Mouse (Mus musculus): Measurements from ENCODE around the gene Dcbld1. TPM values are rescaled to one million over a fixed set of nuclear protein-coding genes. Genes with fewer than 3 reads are reported as not detected.

The Dcbld1 gene
- 9.9 and 17.0 TPM in 2 replicates for polyA plus RNA-seq (2016; fragmentation: Nextera tagmentation; extraction: Ambion mirVana)

DNA sequence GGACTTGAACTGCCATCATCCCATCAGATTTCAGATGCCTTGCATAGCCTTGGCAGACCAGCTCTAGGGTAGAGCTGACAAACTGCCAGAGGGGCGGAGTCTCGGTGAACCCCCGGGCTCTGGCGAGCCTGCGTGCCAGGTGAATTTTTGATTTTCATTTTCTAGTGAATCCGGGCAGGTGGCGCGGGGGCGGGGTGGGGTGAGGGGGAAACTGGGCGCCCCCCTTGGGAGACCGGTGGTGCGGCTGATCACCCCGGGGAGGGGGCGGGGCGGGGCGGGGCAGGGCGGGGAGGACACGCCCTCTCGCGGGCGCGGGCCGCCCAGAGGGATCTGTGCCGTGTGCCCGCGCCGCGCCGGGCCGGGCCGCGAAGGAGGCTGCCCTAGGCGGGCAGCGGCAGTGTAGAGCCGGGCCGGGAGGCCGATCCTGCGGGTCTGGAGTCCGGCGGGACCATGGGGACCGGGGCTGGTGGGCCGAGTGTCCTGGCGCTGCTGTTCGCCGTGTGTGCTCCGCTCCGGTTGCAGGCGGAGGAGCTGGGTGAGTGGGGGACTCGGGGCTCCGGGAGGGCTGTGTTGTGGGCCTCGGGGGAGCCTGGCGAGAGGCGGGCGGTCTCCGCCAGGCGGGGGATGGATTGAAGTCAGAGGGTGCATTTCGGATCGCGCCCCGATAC is at the start of gene Dcbld1:
Gene Dcbld1, plus strand, starts transcription at position 319 of the 668 bp plus-strand sequence.
- no peaks in the 10 kb centered on the region for H3K9me3 ChIP-seq
- no peaks in the 10 kb centered on the region for H3K36me3 ChIP-seq
- peaks cover 9% of the 10 kb centered on the region for H3K4me1 ChIP-seq
- under 1% methylated on average over 49 of the region's 60 CpGs for WGBS
- peak within 1 kb of the TSS; percentile 91 for H3K27ac ChIP-seq
- DNase-seq (ENCODE audit: low spot score), result peak; percentile 77
- H3K4me3 ChIP-seq, result peak within 1 kb of the TSS; percentile 81
- no peaks in the 10 kb centered on the region for H3K27me3 ChIP-seq (ENCODE audit: insufficient read depth, poor library complexity, severe bottlenecking)

DNA sequence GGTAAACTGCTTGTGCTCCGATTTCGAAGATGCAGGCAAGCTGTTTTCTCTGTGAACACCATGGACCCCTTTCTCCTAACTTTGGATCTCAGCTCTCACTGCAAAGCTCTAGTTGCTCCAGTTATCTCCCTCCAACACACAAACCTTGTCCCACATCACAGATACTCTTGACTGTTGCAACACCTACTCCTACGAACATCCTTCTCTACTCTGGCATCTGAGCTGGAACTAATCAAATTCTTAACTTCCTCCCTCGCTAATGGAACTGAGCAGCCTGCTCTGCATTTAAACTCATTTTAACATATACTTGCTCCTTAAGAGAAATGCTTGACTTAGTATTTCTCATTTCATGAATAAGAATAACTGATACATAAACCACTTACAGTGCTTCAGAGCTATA is 47.5 kb upstream of the Dcbld1 start:
- 75% methylated on average over 4 of the region's 4 CpGs for WGBS
- H3K9me3 ChIP-seq, result no peaks in the 10 kb centered on the region
- no peak overlapping the region for H3K27ac ChIP-seq
- no peaks in the 10 kb centered on the region for H3K27me3 ChIP-seq (ENCODE audit: insufficient read depth, poor library complexity, severe bottlenecking)
- no peaks in the 10 kb centered on the region for H3K4me1 ChIP-seq
- DNase-seq (ENCODE audit: low spot score), result no peak
- no peak overlapping the region for H3K4me3 ChIP-seq
- no peaks in the 10 kb centered on the region for H3K36me3 ChIP-seq

- no peaks in the 10 kb centered on the region for H3K36me3 ChIP-seq
- no peaks in the 10 kb centered on the region for H3K27me3 ChIP-seq (ENCODE audit: insufficient read depth, poor library complexity, severe bottlenecking)
- no peak within 1 kb of the TSS for H3K27ac ChIP-seq
- H3K4me3 ChIP-seq, result no peak within 1 kb of the TSS
- H3K9me3 ChIP-seq, result no peaks in the 10 kb centered on the region
- no peaks in the 10 kb centered on the region for H3K4me1 ChIP-seq
- WGBS, result 77% methylated on average over 7 of the region's 7 CpGs
- no peak for DNase-seq (ENCODE audit: low spot score)
Observed at GRCm38 (mm10) chr10:52194957-52195852, 38.2 kb upstream of the Dcbld1 start, which contains the start of gene Ros1. TSS of gene Ros1 (minus strand) at chr10:52195244.

GRCm38 (mm10) chr10:52204006-52204405 is 29.4 kb upstream of the Dcbld1 start:
- 73% methylated on average over 2 of the region's 2 CpGs for WGBS
- Histone ChIP-seq H3K27me3 (ENCODE audit: insufficient read depth, poor library complexity, severe bottlenecking) (no peaks in the 10 kb centered on the region), H3K4me3 (no peak overlapping the region), H3K27ac (no peak overlapping the region), H3K36me3 (no peaks in the 10 kb centered on the region), H3K4me1 (no peaks in the 10 kb centered on the region), H3K9me3 (no peaks in the 10 kb centered on the region)
- no peak for DNase-seq (ENCODE audit: low spot score)

DNA sequence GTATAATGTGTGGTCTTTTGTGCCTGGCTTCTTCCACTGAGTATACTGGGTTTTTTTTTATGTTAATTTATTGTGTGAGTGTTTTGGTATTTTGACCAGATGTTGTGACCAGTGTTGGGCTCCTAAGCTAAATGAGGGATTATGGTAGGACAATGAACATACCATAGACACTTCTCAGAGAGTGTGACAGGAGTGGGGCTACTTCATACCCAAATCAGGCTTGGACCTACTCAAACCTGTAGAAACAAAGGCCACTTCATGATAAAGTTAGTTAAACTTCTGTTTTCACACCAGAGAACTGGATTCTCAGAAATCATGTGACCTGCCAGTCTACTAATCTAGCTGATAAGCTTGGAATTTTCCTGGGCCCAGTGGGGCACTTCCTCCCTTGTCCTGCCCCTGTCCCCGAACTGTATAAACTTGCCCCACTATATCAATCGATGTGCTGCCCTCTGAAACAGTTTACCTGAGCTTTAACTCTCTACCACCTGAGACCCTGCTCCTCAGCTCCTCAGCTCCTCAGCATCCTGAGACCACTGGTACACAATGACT is 18.1 kb upstream of the Dcbld1 start:
- 25% methylated on average over 2 of the region's 2 CpGs for WGBS

DNA sequence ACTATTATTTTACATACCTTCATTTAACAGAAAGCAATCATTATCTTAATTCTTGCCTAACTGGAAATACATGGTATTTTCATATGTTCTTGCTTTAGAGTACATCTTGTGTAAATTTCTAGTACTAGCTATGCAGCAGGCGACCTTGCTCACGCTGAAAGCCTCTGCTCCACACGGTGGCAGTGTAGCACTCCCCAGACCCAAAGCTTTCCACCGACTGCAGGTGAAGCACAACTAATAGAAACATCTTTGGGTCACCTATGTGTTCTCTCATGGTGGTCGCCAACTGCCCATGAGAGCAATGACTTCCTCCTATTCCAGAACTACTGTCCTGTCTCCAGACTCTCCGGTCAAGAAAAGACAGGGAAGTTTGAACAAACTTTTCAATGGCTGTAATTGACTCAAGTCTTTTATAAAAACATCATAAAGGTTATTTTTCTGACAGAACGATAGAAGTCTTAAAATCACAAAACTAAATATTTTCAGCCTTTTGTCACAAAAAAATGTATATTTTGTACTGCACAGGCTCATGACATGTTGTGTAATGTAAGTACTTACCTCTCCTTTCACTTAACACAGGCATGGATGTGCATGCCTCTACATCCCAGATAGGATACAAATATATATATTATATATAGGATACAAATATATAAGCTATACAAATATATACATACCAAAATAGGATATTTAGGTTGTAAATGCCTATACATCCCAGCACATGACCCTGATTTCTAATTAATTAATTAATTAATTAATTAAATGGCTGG is 16.4 kb upstream of the Dcbld1 start:
- Histone ChIP-seq H3K27me3 (ENCODE audit: insufficient read depth, poor library complexity, severe bottlenecking) (no peaks in the 10 kb centered on the region), H3K4me1 (0 out of 2 replicates have a peak, but pooled peaks cover 3% of the 10 kb centered on the region), H3K4me3 (no peak overlapping the region), H3K27ac (no peak overlapping the region), H3K36me3 (no peaks in the 10 kb centered on the region), H3K9me3 (no peaks in the 10 kb centered on the region)
- no peak for DNase-seq (ENCODE audit: low spot score)
- 25% methylated on average over 7 of the region's 7 CpGs for WGBS

More for the DNA sequence above, 18.1 kb upstream of the Dcbld1 start:
- H3K27ac ChIP-seq, result no peak overlapping the region
- DNase-seq (ENCODE audit: low spot score), result no peak
- no peak overlapping the region for H3K4me3 ChIP-seq
- H3K4me1 ChIP-seq, result 0 out of 2 replicates have a peak, but pooled peaks cover 3% of the 10 kb centered on the region
- H3K9me3 ChIP-seq, result no peaks in the 10 kb centered on the region
- no peaks in the 10 kb centered on the region for H3K27me3 ChIP-seq (ENCODE audit: insufficient read depth, poor library complexity, severe bottlenecking)
- H3K36me3 ChIP-seq, result no peaks in the 10 kb centered on the region

DNA sequence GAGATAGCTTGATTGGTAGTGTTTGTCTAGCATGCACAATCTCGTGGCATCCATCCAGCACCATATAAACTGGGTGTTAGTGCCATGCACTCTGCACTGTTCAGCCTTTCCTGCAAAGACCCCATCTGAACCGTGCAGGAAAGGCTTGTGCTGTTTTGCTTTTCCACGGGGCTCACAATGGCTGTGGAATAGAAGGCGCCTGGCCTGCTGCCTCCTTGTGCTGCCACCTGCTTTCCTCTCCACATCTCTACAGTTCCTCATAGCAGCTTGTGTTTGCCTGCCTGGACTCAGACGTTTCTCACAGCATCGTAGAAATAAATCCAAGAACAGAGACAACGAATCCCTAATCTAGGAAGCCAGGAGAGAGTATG is 15.9 kb upstream of the Dcbld1 start:
- H3K4me1 ChIP-seq, result 0 out of 2 replicates have a peak, but pooled peaks cover 3% of the 10 kb centered on the region
- 44% methylated on average over 7 of the region's 7 CpGs for WGBS
- no peaks in the 10 kb centered on the region for H3K36me3 ChIP-seq
- DNase-seq (ENCODE audit: low spot score), result no peak
- no peak overlapping the region for H3K4me3 ChIP-seq
- H3K9me3 ChIP-seq, result no peaks in the 10 kb centered on the region
- no peaks in the 10 kb centered on the region for H3K27me3 ChIP-seq (ENCODE audit: insufficient read depth, poor library complexity, severe bottlenecking)
- no peak overlapping the region for H3K27ac ChIP-seq

DNA sequence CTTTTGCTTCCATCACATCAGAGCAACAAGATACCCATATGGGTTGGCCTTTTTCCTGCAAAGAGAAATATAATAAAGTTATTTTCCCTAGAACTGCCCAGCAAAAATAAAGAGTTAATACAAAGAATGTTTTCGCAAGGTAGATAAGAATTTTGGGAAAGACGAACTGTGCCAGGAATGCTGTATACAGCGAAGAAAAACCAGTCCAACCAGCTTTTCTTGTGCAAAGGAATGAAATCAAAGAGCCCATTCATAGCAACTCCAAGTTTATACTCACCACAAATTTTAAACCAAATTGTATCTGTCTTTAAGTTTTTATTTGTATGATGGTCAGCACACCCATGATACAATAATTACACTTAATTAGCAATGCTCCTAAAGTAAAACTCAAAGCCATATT is 13.8 kb upstream of the Dcbld1 start:
- WGBS, result 67% methylated on average over 3 of the region's 3 CpGs
- no peaks in the 10 kb centered on the region for H3K27me3 ChIP-seq (ENCODE audit: insufficient read depth, poor library complexity, severe bottlenecking)
- no peak for DNase-seq (ENCODE audit: low spot score)
- H3K4me1 ChIP-seq, result 0 out of 2 replicates have a peak, but pooled peaks cover 3% of the 10 kb centered on the region
- H3K36me3 ChIP-seq, result no peaks in the 10 kb centered on the region
- H3K4me3 ChIP-seq, result no peak overlapping the region
- H3K9me3 ChIP-seq, result no peaks in the 10 kb centered on the region
- H3K27ac ChIP-seq, result no peak overlapping the region

- Histone ChIP-seq H3K27ac (no peak overlapping the region), H3K9me3 (no peaks in the 10 kb centered on the region), H3K27me3 (ENCODE audit: insufficient read depth, poor library complexity, severe bottlenecking) (no peaks in the 10 kb centered on the region), H3K4me1 (peaks cover 9% of the 10 kb centered on the region), H3K36me3 (no peaks in the 10 kb centered on the region), H3K4me3 (peak overlapping the region; percentile 81)
- WGBS, result 13% methylated on average over 21 of the region's 21 CpGs
- peak; percentile 75 for DNase-seq (ENCODE audit: low spot score)
Observed at GRCm38 (mm10) chr10:52232196-52233176, 933 bp upstream of the Dcbld1 start.

DNA sequence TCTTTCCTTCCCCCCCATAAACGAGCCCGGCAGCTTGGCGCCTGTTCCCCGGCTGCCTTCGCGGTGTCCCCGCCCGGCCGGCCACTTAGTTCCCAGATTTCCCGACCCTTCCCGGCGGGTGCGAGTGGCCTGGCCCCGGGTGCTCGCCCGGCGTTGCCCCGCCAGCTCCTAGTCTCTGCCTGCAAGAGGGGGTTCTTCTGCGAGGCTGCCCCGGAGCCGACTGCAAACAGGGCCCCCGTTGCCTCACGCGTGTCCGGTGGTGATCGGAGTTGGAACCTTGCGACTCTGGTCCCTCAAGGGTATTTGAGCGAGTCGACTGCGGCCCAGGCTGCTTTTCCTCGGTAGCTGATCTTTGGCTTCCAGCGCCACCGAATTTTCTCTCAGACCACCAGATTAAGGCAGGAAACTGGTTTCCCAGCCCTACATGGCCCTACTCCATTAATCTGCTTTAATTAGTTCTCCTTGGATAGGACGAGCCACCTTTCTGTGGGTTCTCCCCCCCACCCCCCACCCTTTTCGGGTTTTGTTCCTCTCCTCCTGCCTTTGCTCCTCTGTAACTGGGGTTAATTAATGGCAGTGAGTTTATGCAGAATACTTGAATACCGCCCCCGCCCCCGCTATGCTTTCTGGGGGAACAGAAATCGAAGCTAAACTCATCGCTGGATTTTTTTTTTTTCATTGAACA is 692 bp downstream of the Dcbld1 start:
- Histone ChIP-seq H3K4me3 (peak overlapping the region; percentile 81), H3K27ac (peak overlapping the region; percentile 91), H3K36me3 (no peaks in the 10 kb centered on the region), H3K4me1 (peaks cover 9% of the 10 kb centered on the region), H3K27me3 (ENCODE audit: insufficient read depth, poor library complexity, severe bottlenecking) (no peaks in the 10 kb centered on the region), H3K9me3 (no peaks in the 10 kb centered on the region)
- peak; percentile 77 for DNase-seq (ENCODE audit: low spot score)
- WGBS, result under 1% methylated on average over 40 of the region's 40 CpGs

- Histone ChIP-seq H3K4me1 (peaks cover 9% of the 10 kb centered on the region), H3K4me3 (peak overlapping the region; percentile 81), H3K36me3 (no peaks in the 10 kb centered on the region), H3K27me3 (ENCODE audit: insufficient read depth, poor library complexity, severe bottlenecking) (no peaks in the 10 kb centered on the region), H3K27ac (peak overlapping the region; percentile 91), H3K9me3 (no peaks in the 10 kb centered on the region)
- peak; percentile 31 for DNase-seq (ENCODE audit: low spot score)
- WGBS, result 33% methylated on average over 7 of the region's 7 CpGs
Observed at GRCm38 (mm10) chr10:52234654-52234981, 1.2 kb downstream of the Dcbld1 start.

Data from heart, embryonic 10.5 days (tissue).